Mouse (Mus musculus) intestine, postnatal 0 days (tissue): ENCODE measurements around the gene Itgav. TPM values are rescaled to one million over a fixed set of nuclear protein-coding genes. Genes with fewer than 3 reads are reported as not detected.

Source experiments
- ATAC-seq: fragments of 200-750 bp; cut with Nextera tagmentation; 2 replicates; pipeline ENCODE4 v1.8.0; 2017; ENCODE audit warnings: mild to moderate bottlenecking, moderate TSS enrichment, moderate library complexity
- H3K27ac ChIP-seq: fragments of 300-500 bp; sonication (generic); 2 replicates; pipeline ENCODE4 v1.5.1; 2014; ENCODE audit warnings: mild to moderate bottlenecking, low read depth, low read length, moderate library complexity
- H3K27me3 ChIP-seq: fragments of 300-500 bp; sonication (generic); replicated peaks from 2 replicates; pipeline ENCODE4 v1.6.1; 2014; ENCODE audit warnings: low read length, mixed read lengths; ENCODE audit not compliant: control insufficient read depth, insufficient read depth
- H3K36me3 ChIP-seq: fragments of 300-500 bp; sonication (generic); 2 replicates; pipeline ENCODE4 v1.6.1; 2014; ENCODE audit warnings: mild to moderate bottlenecking, moderate library complexity; ENCODE audit not compliant: control insufficient read depth, insufficient read depth
- H3K4me1 ChIP-seq: fragments of 300-500 bp; sonication (generic); replicated peaks from 2 replicates; pipeline ENCODE4 v1.6.1; 2014; ENCODE audit warnings: antibody characterized with exemption, low read length, mixed read lengths; ENCODE audit not compliant: control insufficient read depth, insufficient read depth
- H3K4me2 ChIP-seq: fragments of 300-500 bp; sonication (generic); replicated peaks from 2 replicates; pipeline ENCODE4 v1.6.1; 2014; ENCODE audit warnings: low read depth, mild to moderate bottlenecking, moderate library complexity
- H3K4me3 ChIP-seq: fragments of 300-500 bp; sonication (generic); 2 replicates; pipeline ENCODE4 v1.5.1; 2014; ENCODE audit warnings: low read depth, low read length
- H3K9ac ChIP-seq: fragments of 300-500 bp; sonication (generic); 2 replicates; pipeline ENCODE4 v1.6.1; 2014; ENCODE audit warnings: mild to moderate bottlenecking, low read depth, low read length
- H3K9me3 ChIP-seq: fragments of 300-500 bp; sonication (generic); 2 replicates; pipeline ENCODE4 v1.6.1; 2016; ENCODE audit warnings: mixed run types; ENCODE audit not compliant: control insufficient read depth
- CTCF ChIP-seq: sonication (generic); IDR thresholded peaks from 2 replicates; pipeline ENCODE4 v1.5.1; 2016; ENCODE audit warnings: low read depth, mild to moderate bottlenecking, control low read depth, antibody characterized with exemption, moderate library complexity
- WGBS: fragments of 180-500 bp; shearing (Covaris S2); extraction: QIAGEN DNeasy Blood & Tissue Kit; methylation state at CpG from one replicate; pipeline ENCODE4 v1.1.7; 2014; 5-methylcytosine and 5-hydroxymethylcytosine counted together
- polyA plus RNA-seq: library from polyadenylated mRNA; unstranded; fragments of >200 nt; fragmentation: Nextera tagmentation; extraction: Ambion mirVana; gene quantifications from 2 replicates; pipeline ENCODE4 v1.2.1, GENCODE M21; 2015

Itgav gene
- polyA plus RNA-seq, 1 experiment from 2014 or later, result 86.6 TPM

DNA sequence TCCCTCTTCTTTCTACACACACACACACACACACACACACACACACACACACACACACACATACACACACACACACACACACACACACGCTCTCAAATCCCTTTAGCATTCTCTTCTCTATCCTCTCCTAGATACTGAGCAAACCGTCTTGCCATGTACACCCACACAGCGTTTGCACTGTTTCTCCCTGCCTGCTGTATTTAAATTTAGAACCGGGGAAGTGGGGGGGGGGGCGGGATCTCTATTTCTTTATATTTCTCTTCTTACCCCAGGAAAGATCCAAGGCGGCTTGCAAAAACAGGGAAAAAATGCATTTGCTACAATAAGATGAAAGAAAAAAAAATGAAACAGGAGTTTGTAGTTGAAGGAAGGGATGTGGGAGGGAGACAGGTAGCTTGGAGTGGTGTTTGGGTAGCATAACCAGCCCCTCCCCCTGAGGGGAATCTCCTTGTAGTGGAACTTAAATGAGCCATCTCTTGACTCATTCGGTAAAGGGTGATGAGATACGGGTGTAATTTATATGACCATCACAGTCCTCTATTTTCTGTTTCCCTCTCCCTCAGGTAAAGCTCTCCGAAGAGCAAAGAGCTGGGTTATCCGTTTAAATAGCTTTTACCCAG is 89.2 kb downstream of the Itgav start:
- Histone ChIP-seq H3K36me3 (no peaks in the 10 kb centered on the region), H3K27me3 (peaks cover 12% of the 10 kb centered on the region; the same call in 1 of the 2 replicates), H3K4me2 (peak overlapping the region; percentile 90), H3K27ac (no peak overlapping the region), H3K4me3 (peak overlapping the region; percentile 55), H3K9me3 (no peaks in the 10 kb centered on the region), H3K9ac (no peak overlapping the region), H3K4me1 (no peaks in the 10 kb centered on the region)
- 14% methylated on average over 10 of the region's 10 CpGs for WGBS
- TF ChIP-seq CTCF, result no peak
- no peak for ATAC-seq

GRCm38 (mm10) chr2:83814009-83814408 is 89.8 kb downstream of the Itgav start:
- WGBS, result 60% methylated on average over 6 of the region's 6 CpGs
- ATAC-seq, result no peak
- Histone ChIP-seq H3K9me3 (no peaks in the 10 kb centered on the region), H3K4me3 (no peak overlapping the region), H3K9ac (no peak overlapping the region), H3K36me3 (no peaks in the 10 kb centered on the region), H3K27me3 (peaks cover 12% of the 10 kb centered on the region; the same call in 1 of the 2 replicates), H3K27ac (no peak overlapping the region), H3K4me1 (no peaks in the 10 kb centered on the region), H3K4me2 (peak overlapping the region; percentile 43)
- TF ChIP-seq CTCF, result no peak

DNA sequence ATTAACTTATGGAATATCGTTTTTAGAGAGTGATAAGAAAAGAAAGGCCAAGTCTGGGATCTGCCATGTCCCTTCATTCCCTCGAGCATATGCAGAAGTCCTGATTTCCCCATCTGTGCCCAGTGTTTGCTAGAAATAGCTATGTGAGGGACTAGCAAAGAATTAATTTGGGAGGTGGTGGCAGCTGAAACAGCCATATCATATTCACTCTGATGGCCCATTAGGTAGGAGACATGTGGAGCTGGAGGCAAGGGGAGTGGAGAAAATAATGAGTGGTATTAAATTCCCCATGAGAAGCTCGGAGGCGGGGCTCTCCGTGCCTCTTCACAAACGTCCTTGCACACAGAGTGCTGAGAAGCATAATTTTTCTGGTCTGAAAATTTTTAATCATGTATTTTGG is 92.0 kb downstream of the Itgav start:
- Histone ChIP-seq H3K36me3 (no peaks in the 10 kb centered on the region), H3K9ac (no peak overlapping the region), H3K4me1 (no peaks in the 10 kb centered on the region), H3K4me3 (no peak overlapping the region), H3K4me2 (no peak overlapping the region), H3K27ac (no peak overlapping the region), H3K9me3 (no peaks in the 10 kb centered on the region), H3K27me3 (peaks cover 8% of the 10 kb centered on the region; the same call in 1 of the 2 replicates)
- WGBS, result 81% methylated on average over 6 of the region's 6 CpGs
- TF ChIP-seq CTCF, result no peak
- ATAC-seq, result no peak

DNA sequence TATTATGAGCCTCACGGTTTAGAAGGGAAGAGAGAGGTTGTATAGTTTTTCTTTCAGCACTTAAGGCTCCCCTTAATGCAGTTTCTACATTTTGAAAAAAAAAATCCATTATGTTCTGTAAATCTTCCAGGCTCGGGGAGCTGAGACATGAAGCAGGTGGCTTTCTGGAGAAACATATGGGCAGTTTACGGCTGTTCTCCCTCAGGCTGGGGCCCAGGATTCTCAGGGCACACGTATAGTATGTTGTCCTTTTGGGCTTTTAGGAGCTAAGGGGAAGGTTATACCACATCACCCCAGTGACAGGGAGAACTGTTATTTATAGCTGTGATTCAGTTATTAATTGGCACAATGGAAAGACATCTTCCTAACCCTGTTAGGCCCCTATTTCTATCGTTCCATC is 101.0 kb downstream of the Itgav start:
- H3K9me3 ChIP-seq, result no peaks in the 10 kb centered on the region
- H3K4me2 ChIP-seq, result no peak overlapping the region
- TF ChIP-seq CTCF, result no peak
- WGBS, result 58% methylated on average over 5 of the region's 5 CpGs
- no peak overlapping the region for H3K27ac ChIP-seq
- H3K36me3 ChIP-seq, result no peaks in the 10 kb centered on the region
- H3K27me3 ChIP-seq, result no peaks in the 10 kb centered on the region
- no peaks in the 10 kb centered on the region for H3K4me1 ChIP-seq
- H3K4me3 ChIP-seq, result no peak overlapping the region
- no peak for ATAC-seq
- H3K9ac ChIP-seq, result no peak overlapping the region

- TF ChIP-seq CTCF, result no peak
- Histone ChIP-seq H3K27me3 (no peaks in the 10 kb centered on the region), H3K36me3 (no peaks in the 10 kb centered on the region), H3K4me2 (no peak overlapping the region), H3K4me3 (no peak overlapping the region), H3K27ac (no peak overlapping the region), H3K9ac (no peak overlapping the region), H3K4me1 (no peaks in the 10 kb centered on the region), H3K9me3 (no peaks in the 10 kb centered on the region)
- ATAC-seq, result no peak
- WGBS, result 79% methylated on average over 3 of the region's 3 CpGs
Observed at GRCm38 (mm10) chr2:83828895-83829539, 104.8 kb downstream of the Itgav start.

DNA sequence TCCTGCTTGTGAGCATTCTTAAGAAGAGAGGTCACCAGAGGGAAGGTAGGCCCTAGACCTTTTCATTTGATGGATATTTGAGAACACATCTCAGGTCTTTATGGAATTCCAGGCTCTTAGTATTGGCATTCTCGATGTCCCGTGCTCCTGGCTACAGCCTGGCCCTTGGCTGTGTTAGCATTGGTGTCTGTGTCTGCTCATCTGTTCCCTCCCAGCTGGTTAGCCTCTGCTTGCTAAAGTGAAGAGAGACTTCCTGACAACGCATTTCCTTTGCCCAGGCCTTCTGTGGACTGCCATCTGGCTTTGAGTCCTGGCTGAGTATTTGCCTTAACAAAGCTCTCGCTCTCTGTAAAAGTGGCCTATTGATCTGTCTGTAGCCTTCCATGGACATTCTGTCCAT is 108.7 kb downstream of the Itgav start:
- H3K4me1 ChIP-seq, result no peaks in the 10 kb centered on the region
- no peaks in the 10 kb centered on the region for H3K36me3 ChIP-seq
- TF ChIP-seq CTCF, result no peak
- WGBS, result 72% methylated on average over 4 of the region's 4 CpGs
- H3K4me3 ChIP-seq, result no peak overlapping the region
- no peak overlapping the region for H3K4me2 ChIP-seq
- H3K27me3 ChIP-seq, result no peaks in the 10 kb centered on the region
- H3K9ac ChIP-seq, result no peak overlapping the region
- no peak for ATAC-seq
- no peaks in the 10 kb centered on the region for H3K9me3 ChIP-seq
- H3K27ac ChIP-seq, result no peak overlapping the region
